Mouse (Mus musculus) spleen, postnatal 14 days (tissue): Measurements from ENCODE around the gene Zfp750.

Experiments
- DNase-seq, 2 experiments: peaks; one replicate each; pipeline ENCODE4 v3.0.0; 2021 to 2022; ENCODE audit warnings: low spot score in 2 of 2

Gene Zfp750

GRCm38 (mm10) chr11:121475699-121476415 is 43.3 kb downstream of the Zfp750 start:
- peak; percentile 54 to 74 for DNase-seq

- DNase-seq: no peak
These were observed 44.3 kb downstream of the Zfp750 start for GRCm38 (mm10) chr11:121474831-121475230.

GRCm38 (mm10) chr11:121467408-121467807 is 51.7 kb downstream of the Zfp750 start:
- DNase-seq: no peak
